Mouse (Mus musculus): ENCODE results near the gene Kctd11.

The Kctd11 gene

DNA sequence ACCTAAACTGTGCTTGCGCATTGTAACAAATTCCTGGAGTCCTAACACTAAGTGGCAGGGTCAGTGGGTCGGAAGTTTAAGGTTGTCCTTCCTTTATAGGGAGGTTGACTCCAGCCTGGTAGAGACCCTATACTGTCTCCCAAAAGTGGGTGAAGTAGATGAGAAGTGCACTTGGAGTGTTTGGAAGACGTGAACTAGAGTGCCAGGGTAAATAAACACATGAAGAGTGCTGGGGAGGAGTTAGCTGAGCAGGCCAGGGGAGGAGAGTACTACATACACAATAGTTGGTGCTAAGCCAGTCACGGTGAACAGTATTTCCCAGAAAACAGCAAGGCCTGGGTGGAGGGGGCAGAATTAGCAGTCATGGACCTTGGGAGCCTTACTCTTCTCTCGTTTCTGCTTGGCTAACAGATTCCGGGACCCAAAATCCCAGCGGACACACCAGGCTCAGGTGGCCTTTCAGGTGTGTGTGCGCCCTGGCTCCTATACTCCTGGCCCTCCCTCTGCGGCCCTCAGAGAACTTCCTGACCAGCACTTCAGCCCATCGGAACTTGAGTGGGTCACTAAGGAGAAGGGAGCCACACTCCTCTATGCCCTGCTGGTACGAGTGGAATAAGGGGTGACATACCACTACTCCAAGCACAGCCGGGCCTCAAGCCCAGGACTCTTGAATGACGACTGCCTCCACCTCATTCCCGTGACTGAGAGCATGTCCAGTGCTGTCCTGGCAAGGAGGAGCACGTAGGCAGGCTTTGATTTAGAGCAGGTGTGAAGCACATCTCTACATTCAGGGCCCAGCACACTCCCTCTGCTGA is 31.7 kb upstream of the Kctd11 start:
- no peak for DNase-seq (ENCODE audit: low read depth, low spot score)

DNA sequence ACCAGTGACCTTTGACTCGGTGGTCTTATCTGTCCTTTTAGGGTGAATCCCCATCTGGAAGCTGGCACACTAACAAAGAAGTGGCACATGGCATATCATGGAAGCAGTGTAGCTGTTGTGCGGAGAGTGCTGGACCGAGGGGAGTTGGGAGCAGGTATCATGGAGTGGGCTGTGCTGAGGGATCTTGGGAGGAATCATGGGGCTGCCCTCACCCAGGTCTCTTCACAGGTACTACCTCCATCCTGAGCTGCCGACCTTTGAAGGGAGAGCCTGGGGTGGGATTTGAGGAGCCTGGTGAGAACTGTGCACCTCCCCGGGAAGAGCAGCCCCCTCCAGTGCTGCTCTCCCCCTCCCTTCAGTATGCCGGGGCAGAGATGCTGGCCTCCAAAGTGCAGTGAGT is 30.5 kb upstream of the Kctd11 start:
- DNase-seq (ENCODE audit: low read depth, low spot score): no peak

DNA sequence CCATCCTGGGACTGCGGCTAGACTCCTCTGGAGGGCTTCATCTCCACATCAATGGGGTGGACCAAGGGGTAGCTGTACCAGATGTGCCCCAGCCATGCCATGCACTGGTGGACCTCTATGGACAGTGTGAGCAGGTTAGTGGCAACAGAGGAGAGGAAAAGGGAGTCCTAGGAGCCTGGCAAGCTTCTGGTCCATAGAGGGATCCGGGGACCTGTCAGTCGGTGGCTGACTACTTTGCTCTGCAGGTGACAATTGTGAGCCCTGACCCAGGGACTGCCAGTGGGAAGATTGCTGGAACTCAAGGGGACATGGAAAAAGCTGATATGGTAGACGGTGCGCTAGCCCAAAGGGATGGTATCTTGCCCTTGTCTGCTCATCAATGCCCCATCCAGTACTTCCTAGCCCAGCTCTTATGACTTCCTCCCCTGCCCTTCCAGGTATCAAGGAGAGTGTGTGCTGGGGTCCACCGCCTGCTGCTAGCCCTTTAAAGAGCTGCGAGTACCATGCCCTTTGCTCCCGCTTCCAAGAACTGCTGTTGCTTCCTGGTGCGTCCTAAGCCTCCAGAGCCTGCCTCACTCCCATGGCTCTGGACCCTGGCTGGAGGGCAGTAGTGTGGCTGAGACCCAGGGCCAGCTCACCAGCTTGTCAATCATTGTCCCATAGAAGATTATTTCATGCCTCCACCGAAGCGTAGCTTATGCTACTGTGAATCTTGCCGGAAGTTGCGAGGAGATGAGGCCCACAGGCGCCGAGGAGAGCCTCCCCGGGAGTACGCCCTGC is 29.8 kb upstream of the Kctd11 start:
- no peak for DNase-seq (ENCODE audit: low read depth, low spot score)

DNA sequence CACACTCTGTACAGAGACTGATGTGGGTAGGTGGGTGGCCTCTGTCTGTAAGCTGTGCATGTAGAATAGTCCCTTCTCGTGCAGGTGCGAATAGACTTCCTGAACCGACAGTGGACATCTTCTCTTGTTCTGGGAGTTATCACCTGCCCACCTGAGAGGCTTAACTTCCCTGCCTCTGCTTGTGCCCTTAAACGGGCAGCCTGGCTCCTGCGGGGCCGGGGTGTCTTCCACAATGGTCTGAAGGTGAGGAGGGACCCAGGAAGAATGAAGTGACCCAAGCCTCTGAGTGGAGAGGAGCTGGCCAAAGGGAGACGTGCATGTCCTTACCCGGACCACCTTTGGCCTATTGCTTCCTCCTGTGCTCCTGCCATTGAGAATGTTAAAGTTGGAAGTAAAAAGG is 29.0 kb upstream of the Kctd11 start:
- no peak for DNase-seq (ENCODE audit: low read depth, low spot score)

DNA sequence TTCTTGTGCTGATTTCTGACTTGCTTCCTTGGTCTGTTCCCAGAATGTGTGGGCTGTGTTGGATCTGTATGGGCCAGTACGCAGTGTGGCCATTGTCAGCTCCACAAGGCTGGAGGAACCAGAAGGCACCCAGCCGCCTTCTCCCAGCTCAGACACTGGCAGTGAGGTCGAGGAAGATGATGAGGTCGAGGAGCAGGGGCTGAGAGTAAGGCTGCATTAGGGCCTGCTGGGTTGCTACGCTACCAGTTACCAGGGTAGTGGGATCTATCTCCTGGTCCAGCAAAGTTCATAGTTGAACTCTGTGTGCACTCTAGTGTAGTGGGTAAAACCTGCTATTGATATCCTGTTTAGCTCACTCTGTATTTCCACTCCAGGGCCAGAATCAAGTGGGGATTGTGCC is 28.0 kb upstream of the Kctd11 start:
- no peak for DNase-seq (ENCODE audit: low read depth, low spot score)

DNA sequence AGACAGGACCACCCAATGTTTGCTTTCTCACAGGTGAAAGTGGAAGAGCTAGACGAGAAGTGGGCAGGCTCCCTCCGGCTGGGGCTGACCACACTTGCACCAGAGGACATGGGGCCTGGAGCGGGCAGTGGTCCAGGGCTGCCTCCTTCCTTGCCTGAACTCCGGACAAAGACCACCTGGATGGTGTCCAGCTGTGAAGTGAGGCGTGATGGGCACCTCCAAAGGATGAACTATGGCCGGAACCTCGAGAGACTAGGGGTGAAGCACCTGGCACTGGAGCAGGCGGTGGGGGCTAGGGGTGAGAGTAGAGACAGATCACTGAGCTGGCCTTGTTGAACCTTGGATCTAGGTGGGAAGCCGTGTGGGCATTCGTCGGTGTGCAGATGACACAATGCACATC is 27.4 kb upstream of the Kctd11 start:
- DNase-seq (ENCODE audit: low read depth, low spot score): no peak

DNA sequence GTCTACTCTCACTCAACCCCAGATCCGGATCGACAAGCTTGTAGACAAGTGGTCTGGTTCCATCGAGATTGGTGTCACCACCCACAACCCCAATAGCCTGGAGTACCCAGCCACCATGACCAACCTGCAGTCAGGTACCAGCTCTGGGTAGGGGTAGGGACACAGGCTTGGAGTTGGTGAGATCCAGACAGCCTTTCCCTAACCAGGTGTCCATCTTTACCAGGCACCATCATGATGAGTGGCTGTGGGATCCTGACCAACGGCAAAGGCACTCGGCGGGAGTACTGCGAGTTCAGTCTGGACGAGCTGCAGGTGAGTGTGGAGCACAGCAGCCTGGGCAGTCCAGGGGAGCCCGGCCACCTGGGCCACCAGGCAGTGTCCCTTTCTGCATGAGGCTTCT is 23.1 kb upstream of the Kctd11 start:
- DNase-seq (ENCODE audit: low read depth, low spot score): no peak

DNA sequence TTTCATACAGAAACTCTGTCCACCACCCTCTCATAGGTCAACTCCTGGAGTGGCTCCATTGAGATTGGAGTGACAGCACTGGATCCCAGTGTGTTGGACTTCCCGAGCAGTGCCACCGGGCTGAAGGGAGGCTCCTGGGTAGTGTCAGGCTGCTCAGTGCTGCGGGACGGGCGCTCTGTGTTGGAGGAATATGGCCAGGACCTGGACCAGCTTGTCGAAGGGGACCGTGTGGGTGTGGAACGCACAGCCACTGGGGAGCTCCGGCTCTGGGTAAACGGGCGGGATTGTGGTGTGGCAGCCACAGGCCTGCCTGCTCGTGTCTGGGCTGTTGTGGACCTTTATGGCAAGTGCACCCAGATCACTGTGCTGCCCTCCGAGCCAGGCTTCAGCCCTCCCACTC is 21.8 kb upstream of the Kctd11 start:
- DNase-seq (ENCODE audit: low read depth, low spot score): no peak

DNA sequence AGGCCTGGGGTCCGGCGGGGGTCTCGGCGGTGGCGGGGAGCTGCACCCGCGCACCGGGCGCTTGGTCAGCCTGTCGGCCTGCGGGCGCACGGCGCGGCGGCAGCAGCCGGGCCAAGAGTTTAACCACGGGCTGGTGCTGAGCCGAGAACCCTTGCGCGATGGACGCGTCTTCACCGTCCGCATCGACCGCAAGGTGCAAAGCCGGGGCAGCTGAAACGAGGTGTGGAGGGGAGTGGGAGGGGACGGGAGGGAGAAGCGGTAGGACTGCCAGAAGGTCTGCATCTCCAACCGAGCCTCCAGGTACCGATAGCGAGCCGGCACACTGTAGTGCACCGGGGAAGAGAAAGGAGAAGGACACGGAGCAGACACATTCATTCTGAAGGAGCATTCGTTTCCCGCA is 20.8 kb upstream of the Kctd11 start:
- no peak for DNase-seq (ENCODE audit: low read depth, low spot score)

DNA sequence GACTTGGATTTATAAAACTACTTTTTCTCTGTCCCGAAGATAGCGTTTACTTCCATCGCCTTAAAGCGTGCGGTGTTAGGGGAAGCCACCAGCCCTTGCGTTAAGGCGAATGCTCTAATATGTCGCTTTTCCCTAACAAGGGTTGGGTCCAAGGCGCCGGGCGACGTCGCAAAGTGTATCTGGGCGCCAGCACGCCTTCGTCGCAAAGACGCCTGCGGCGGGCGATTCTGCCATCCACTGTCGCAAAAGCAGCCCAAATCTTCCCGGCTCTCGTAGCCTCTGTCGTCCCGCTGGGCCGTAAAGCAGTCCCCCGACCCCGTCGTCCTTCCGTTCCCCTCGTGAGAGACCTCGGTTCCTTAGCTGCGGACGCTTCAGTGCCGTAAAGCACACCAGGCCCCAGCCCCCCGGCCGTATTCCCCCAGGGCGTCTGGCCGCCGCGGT is 20.2 kb upstream of the Kctd11 start:
- peak; percentile 100 for DNase-seq (ENCODE audit: low read depth, low spot score)

DNA sequence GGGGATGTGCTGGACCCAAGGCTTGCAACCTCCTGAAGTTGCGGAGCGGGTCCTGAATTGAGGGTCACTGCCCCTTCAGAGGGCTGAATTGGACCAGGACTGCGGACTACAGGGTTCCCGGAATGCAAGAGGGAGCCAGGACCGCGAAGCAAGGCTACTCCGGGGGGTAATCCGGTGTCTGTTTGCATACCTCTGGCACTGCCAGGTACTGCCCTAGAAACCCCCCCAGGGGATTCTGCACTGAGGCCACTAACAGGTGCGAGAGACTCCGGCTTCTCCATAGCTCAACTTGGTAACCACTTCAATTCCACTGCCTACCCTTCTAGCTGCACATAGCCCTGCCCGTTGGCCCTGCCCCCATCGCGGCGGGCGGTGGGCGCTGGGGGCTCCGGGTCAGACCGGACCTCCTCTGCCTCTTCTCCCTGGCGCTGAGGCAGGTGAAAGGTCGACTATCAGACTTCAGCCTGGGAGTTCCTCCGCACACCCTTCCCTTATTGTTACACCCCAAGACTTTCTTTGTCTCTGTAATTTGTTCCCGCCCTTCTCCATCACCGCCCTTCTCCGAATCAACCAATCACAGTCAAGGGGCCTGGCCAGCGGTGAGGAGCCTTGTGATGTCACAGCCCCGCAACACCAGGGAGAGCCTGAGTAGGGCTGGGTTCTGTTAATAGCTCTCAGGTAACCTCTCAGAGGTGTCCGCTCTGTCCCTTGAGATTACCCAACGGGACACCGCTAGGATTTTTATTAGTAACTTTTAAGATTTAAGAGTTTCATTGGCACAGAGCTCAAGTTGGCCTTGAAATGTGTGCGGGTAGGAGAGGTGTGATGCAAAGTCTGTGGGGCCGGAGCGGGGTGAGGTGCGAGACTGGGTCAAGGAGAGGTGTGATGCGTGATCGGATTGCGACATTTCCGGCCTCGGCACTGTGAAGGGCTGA is 19.5 kb upstream of the Kctd11 start, which contains the start of the genes 2810408A11Rik and Neurl4:
TSS of gene 2810408A11Rik (minus strand) at position 517 of the 935 bp plus-strand sequence.
TSS of gene Neurl4 (plus strand) at position 602 of the 935 bp plus-strand sequence.
- peak; percentile 98 for DNase-seq (ENCODE audit: low read depth, low spot score)

DNA sequence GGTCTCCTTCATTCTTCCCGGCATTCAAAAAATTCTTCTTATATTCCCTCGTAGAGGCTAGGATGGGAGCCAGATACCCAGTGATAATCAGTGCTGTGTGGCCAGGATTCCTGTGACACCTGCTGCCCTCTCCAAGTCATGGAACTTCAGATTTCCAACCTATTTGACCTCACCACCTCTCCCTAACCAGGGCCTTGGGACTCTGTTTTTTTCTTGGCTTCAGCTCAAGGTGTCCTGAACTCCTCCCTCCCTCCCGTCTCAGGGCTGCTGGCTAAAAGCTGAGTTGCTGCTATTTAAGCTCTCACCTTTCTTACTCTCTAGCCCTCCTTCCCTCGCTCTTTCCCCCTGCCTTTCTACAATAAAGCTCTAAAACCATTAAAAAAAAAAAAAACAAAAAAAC is 18.7 kb upstream of the Kctd11 start:
- DNase-seq (ENCODE audit: low read depth, low spot score): no peak

DNA sequence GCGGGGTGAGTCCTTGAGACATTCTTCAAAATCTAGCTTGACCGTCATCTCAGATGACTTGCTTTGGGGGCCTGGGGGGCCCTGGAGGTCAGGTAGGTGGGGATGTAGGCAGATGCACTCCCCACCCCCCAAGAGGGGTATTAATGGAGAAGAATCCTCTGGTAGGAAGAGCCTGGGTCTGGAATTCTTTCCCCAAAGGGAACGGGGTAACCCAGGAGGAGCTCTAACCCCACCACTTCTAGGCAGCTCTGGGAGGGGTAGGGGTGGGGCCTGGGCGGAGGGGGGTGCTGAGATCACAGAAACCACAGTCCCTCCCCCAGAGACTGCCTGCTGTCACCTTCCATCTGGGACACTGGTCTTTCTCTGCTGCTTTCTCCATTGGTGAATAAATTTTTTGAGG is 14.1 kb upstream of the Kctd11 start, which contains the start of gene Acap1:
TSS of gene Acap1 (minus strand) at position 249 of the 400 bp plus-strand sequence.
- no peak for DNase-seq (ENCODE audit: low read depth, low spot score)

DNA sequence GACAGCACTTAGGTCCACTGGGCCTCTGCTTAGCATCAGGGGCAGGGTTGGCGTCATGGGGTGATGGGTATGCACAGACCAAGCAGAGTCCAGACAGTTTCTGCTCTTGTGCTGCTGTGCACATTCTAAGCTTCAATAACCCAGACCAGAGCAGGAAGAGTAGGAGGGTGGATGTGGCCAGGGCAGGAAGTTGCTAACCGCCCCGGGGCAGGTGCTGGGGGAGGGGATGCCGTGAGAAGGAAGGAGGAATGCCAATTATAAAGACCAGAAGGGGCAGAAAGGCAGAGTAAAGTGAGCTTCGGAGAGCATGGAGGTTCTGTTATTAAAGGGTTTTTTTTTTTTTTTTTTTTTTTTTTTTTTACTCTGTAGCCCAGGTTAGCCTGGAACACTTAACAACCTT is 13.5 kb upstream of the Kctd11 start:
- no peak for DNase-seq (ENCODE audit: low read depth, low spot score)

DNA sequence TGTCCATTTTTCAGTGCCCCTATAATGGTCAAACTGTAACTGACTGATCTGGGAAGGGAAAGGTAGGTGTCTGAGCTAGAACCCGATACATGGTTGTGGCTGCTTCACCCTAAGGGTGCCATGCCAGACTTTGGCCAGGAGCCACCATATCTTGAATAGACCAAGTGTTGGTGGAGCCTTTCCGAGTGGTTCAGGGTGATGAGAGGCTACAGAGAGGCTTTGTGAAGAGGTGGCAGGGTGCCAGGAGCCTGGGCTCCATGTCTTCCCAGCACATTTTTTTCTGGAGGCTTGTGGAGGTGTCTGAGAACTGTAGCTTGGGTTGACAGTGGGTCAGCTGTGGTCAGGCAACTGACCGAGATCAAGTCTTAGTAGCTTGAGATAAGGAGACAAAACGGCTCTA is 10.3 kb upstream of the Kctd11 start:
- no peak for DNase-seq (ENCODE audit: low read depth, low spot score)

DNA sequence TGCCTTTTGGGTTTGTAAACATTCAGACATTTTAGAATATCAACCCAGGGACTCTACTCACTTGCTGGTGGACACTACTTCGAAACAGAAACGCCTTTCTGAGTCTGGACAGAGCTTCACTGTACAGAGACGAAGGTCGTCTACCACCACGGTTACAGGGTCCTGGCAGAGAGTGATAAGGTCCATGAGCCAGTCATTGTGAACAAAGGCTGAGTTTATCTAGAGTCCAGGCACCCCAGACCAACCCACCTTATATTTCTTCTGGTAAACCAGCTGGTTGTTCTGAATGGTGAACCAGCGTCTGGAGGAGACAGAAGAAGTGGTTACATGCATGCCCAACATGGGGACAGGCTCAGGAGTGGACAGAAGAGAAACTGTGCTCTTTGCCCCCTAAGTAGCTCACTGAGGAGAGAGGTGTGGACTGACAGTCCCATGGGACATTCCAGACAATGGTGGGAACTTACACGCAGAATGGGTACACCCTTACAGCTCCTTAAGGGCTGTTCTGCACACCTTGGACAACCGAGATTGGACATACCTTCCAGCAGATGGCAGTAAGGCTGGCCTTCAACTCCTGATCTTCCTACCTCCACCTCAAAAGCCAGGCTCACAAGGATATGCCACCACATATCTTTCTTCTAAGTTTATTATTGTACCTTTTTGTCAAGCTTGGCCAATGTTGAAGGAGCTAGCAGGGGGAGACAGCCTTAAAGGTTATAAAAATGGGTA is 5.9 kb upstream of the Kctd11 start:
- no peak for DNase-seq (ENCODE audit: low read depth, low spot score)

DNA sequence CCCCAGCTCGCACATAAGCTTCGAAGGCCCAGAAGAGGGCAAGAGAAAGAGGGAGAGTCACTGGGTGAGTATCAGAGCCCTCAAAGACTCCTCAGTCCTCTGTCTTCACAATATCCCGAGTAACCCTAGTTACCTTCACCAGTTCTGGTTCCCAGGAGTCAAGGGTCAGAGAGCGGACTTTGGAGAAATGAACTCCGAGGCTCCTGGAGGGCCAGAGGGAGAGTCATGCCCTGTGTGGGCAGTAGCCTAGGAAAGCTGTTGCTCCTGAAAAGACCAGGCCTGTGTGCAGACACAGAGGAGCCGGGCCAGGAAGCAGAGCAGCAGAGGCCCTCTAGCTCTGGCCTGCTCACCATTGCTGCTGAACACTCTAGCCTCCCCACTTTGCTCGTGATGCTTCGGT is 3.5 kb upstream of the Kctd11 start:
- DNase-seq (ENCODE audit: low read depth, low spot score): no peak

DNA sequence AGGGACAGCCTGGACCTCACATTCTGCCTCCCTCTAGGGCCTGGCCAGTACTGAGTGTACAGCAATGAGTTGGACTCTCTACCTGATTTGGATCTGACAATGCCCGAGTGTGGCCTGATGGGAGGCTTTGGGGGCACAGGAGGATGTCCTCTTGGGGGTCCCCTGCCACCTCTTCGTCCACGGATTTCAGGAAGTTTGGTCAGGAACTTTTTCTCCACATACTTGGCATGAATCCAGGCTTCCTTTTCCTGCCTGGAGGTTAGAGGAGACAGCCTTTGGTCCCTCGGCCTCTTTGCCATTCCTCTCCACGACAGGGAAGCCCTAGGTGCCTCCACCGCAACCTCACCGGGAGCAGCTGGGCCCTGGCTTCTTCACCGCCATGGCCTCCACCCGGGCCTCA is 3.0 kb upstream of the Kctd11 start:
- no peak for DNase-seq (ENCODE audit: low read depth, low spot score)

DNA sequence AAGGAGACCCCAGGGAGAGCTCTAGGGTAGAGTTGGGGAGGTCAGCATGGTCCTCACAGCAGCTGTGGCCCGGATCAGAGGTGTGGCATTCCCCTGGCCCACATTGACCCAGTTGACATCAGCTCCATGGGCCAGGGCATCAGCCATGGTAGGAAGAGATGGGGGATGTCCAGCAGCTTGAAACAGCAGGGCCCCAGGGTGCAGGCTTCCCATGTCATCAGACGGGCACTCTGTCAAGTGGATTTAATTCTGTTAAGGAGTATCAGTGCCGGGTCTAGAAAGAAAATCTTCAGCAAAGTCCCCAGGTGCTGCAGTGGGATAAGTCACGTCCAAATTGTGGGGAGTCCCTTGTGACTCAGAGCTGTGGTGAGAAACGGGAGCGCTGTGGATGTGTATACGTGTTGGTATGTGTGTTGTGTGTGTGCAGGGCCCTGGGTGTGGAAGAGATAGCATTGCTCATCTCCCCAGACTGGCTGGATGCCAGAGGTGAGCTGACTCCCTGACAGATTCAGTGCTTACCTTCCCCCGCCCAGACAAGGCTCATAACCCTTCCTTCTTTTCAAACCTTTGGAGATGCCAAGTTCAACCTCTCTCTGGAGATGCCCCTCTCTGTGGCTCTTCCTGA is 2.4 kb upstream of the Kctd11 start:
- no peak for DNase-seq (ENCODE audit: low read depth, low spot score)

DNA sequence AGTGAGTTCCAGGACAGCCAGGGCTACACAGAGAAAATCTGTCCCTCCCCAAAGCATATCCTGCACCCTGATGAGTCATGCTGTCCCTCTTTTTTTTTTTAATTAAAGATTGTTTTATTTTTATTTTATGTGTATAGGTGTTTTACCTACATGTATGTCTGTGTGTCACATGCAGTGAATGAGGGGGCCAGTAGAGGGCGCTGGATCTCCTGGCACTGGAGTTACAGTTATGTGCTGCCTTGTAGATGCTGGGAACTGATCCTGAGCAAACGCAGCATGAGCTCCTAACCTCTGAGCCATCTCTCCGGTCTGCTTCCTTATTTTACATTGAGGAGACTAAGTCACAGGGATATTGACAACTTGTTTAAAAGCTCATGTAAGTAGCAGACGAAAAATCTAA is 1.9 kb upstream of the Kctd11 start:
- no peak for DNase-seq (ENCODE audit: low read depth, low spot score)
